Mouse (Mus musculus): Measurements from ENCODE around the gene March4.

GRCm38 (mm10) chr1:72529192-72529591 is 7.5 kb downstream of the March4 start:
- no peak for TF ChIP-seq CTCF (IDR thresholded peaks at IDR 0.05; ENCODE audit: extremely low read depth, insufficient read depth, insufficient read length, insufficient replicate concordance)
- TF ChIP-seq POLR2A (IDR thresholded peaks at IDR 0.05; ENCODE audit: low read depth, low read length), result no peak

Measured in spleen, adult 2 months (tissue).